Mouse (Mus musculus) neural tube, embryonic 10.5 days (tissue): ENCODE measurements around the gene Letm1.

Experiments used
- DNase-seq: peaks from one replicate; pipeline ENCODE4 v3.0.0-alpha.2; 2017; ENCODE audit warnings: low spot score; ENCODE audit errors: extremely low spot score

The Letm1 gene

DNA sequence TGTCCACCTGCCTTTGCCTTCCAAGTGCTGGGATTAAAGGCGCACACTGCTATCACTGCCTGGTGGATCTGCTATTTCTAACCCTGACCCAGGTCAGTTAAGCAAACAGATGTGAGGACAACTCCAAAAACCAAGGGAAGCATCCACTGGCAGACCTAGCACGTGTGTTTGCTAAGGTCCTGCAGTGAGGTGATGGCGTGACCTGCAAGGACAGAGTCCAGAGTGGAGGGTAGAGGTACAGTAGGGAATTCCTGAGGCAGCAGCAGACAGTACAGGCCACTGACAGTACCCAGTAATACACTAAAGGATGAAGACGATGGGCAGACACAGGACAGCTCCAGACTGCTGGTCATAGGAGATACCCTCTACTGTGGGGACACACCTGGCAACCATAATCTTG, 42.1 kb downstream of the Letm1 start:
- no peak for DNase-seq

- DNase-seq, result no peak
Measured at GRCm38 (mm10) chr5:33738341-33738740, 44.3 kb downstream of the Letm1 start.

DNA sequence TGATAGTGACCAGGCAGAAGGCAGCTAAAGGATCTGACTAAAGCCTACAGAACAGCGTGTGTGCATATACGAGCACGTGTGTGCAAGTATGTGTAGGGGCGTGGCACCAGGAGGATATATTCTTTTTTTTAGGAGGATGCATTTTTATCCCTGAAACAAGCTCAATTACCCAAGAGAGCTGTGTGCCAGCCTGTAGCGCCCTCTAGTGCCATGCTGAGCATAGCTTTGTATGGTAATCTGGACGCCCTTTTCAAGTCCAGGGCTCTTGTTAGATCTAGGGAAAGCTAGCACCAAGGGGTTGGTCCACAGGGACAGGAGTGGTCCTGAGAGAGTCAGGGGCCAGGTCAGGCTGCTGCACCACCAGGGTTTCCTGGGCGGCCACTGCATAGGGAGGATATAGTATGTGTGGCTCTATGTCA, 44.7 kb downstream of the Letm1 start:
- DNase-seq, result peak; percentile 80

DNA sequence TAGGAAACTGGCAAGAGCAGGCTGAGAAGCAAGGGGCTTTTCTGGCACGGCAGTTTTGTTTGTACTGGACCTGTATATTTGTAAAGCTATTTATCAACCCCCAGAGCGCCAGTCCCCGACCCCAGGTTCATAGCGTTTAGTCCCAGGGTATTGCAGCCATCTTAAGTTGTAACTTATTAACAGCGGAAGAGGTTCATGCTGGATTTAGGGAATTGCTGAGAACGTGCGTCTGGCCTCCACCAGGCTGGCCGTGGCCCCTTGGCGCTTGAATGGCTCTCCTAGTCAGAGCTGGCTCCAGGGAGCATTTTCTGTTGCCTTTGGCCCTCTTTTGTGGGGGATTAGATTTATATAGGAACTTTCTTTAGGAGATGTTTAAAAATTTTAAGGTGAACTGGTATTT, 46.4 kb downstream of the Letm1 start:
- no peak for DNase-seq

DNA sequence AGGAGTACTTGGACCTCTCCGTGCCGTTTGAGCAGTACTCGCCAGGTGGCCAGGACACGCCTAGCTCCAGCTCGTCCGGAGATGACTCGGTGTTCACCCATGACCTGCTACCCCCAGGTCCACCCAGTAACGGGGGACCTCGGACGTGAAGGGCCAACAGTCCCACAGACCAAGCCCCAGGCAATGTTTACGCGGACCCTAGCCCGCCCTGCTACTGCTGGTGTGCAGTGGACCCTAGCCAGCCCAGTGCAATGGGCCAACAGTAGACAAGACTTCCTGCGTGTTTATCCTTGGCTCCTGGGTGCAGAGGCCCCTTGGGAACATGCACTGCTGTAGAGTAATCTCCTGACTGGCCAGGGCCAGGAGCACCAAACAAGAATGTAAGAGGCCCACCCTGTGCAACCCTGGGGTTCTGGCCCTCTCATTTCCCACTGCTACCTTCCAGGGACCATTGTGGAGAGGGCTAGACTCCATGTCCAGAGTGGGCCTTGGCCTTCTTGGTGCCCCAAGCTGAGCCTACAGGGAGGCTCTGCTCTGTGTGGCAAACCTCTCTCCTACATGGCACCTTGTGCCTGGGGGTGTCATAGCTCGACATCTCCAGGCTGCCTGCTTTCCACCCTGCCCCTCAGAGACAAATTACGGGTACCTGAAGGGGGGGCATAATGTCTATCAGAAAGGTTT, 47.1 kb downstream of the Letm1 start:
- DNase-seq, result no peak

DNA sequence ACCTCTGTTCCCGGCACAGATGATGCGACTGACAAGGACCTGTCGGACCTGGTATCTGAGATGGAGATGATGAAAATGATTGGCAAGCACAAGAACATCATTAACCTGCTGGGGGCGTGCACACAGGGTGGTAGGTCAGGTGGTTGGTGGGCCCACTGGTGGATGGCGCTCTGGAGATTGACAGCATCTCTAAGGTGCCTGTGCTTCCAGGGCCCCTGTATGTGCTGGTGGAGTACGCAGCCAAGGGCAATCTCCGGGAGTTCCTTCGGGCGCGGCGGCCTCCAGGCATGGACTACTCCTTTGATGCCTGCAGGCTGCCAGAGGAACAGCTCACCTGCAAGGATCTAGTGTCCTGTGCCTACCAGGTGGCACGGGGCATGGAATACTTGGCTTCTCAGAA, 48.8 kb downstream of the Letm1 start:
- no peak for DNase-seq

DNA sequence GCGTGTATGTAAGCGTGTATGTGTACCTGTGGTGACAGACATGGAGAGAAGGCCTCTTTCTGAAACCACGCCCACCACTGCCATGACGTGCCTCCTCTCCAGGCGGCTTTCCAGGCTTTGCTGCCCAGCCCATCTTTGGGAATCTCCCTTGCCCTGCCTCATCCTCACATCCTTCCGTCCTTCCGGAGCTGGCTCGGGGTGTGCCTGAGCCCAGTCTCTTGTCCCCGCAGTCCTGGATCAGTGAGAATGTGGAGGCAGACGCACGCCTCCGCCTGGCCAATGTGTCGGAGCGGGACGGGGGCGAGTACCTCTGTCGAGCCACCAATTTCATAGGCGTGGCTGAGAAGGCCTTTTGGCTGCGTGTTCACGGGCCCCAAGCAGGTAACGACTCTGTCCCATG, 51.6 kb downstream of the Letm1 start:
- no peak for DNase-seq

- DNase-seq, result no peak
Measured at GRCm38 (mm10) chr5:33730516-33730915, 52.1 kb downstream of the Letm1 start.

DNA sequence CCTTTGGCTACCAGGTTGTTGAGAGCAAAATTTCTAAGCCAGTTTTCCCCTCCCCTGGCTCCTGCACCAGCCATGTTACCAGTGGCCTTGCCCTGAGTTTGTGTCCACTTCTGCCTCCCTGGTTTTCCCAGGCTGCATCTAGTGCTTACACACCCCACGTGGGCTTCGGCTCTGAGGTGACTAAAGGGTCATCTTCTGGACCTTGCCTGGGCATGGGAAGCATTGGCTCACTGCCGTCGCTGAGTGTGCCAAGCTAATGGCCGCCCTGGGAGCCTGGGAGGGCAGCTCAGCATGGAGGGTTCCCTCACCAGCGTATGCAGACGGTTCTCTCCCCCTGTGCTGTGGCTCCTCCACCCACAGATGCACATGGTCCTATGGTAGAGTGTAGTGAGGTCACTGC, 53.8 kb downstream of the Letm1 start:
- no peak for DNase-seq

GRCm38 (mm10) chr5:33726891-33727290, 55.7 kb downstream of the Letm1 start:
- DNase-seq, result no peak

DNA sequence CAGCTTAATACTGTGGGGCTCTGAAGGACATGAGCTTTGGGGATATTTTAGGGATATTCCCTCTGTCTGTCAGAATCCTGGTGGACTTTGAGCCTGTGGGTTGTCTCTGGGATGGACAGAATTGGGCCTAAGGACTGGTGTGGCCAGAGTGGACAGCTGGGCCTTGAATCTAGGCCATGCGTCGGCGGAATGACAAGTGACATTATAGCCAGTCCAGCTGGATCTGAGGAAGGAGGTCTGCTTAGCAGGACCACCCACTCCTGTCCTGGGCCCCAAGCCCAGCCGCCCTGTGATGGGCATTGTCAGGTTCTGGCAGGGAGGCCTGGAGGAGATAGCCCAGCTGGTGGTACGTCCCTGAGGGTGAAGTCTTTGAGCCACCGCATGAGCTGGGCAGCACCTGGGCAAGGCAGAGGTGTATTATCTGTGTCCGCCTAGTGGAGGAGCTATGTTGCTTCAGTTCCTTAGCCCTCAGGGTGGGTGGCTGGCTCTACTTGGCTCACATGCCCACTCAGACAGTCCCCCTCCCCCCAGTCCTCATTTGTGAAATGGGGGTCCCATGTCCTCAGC, 56.5 kb downstream of the Letm1 start:
- DNase-seq, result no peak

GRCm38 (mm10) chr5:33723641-33724465, 58.8 kb downstream of the Letm1 start:
- no peak for DNase-seq

DNA sequence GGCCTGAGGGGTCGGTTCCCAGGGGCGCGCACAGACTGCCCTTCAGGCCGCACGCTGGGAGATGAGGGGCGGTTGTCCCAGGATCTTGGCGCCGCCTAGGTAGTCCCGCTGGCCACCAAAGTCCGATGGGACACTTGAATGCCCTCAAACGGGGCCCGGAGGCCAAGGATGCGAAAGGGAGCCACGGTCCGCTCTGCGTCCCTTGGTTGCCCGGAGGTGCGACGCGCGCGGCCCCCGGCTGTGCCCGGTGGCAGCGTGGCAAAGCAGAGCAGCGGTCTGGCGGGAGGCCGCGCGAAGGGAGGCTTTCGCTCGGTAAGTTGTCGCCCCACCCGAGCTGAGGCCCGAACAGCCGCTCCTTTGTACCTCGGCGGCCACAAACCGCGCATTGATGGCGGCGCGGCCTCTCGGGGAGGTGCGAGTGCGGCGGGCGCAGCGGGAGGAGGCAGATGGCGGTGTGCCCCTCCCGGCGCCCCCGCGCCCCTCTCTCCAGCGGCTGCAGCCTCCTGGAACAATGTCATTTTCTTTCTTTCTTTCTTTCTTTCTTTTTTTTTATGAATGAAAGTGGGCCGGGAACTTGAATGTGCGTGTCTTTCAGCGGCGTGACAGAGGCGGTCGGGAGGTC, 59.5 kb downstream of the Letm1 start:
- peak; percentile 71 for DNase-seq

DNA sequence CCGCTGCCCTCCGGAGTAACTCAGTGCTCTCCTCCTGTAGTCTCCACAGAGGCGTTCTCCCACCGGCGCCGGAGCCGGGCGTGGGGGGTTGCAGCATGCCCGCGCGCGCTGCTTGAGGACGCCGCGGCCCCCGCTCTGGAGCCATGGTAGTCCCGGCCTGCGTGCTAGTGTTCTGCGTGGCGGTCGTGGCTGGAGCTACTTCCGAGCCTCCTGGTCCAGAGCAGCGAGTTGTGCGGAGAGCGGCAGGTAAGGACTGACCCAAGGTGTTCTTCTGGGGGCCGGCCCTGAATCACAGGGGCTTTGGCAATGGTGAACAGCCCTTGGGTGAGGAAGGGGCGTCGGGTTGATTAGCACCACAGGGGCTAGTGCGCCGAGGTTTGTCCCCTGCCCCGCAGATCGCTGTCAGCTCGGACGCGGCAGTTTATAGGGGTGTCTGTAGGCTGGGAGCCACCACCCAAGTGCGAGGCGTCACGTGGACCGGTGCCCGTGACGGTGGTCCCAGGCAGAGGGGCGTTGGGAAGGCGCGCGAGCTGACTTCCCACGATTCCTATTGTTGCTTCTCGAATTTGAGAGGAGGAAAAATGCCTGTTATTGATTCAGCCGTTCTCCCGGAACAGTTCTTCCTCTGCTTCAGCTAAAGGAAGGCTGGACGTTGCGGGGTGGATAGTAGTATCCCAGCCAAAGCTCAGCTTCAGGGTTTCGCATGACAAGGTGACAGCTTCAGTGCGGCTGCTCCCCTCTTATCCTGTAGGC, 60.2 kb downstream of the Letm1 start:
- peak; percentile 49 for DNase-seq

DNA sequence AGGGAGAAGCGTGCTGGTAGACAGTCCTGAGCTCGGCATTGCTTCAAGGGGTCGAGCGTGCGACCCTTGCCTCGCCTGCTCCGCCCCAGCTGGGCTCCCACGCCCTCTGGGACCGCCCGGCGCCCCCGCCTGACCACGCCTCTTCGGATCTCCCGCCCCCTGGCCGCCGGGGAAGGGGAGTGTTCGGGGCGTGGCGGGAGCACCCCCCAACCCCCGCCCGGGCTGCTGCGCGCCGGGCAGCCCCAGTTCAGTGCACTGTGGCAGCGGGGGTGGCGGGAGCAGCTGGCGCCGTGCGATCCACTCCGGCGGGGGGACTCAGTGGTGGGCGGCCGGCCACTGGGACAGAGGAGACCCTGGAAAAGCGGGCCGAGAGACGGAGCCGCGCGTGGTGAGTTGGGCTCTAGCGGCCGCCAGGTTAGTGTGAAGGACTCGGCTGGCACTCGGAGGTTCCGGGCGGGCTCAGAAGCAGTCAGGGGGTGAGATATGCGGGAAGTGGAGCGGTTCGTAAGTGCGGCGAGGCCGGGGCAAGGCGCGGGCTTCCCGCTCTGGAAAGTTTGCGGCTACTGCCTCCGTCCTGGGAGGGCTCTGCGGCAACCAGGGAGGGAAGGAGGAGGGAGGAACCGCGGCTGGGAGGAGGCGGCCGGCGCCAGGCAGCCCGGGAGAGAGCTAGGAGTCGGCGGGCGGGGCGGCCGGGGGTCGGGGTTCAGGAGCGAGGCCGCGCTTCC, 60.9 kb downstream of the Letm1 start, which contains the start of gene Fgfr3:
Fgfr3 (plus strand) TSS at position 134 of the 725 bp plus-strand sequence.
- peak; percentile 84 for DNase-seq

GRCm38 (mm10) chr5:33720852-33721490, 61.6 kb downstream of the Letm1 start:
- DNase-seq, result no peak

GRCm38 (mm10) chr5:33718460-33718859, 64.2 kb downstream of the Letm1 start:
- DNase-seq, result no peak

DNA sequence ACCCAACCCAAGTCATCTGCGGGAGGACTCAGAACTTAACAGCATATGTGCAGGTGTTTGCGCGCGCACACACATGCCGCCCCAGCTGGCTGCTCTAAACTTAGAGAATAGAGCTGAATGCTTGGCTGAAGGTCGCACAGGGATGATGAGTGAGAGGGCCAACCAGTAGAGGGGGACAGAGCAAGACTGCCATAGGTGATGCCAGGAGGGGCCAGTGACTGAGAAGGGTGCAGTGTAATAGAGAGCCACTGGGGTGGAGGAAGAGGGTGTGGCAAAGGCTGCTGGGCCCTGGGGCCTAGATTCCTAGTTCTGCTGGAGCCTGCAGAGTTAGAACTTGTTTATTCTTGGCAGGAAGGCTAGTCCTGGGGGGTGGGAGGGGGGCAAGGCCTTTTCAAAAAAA, 66.2 kb downstream of the Letm1 start:
- DNase-seq, result no peak

DNA sequence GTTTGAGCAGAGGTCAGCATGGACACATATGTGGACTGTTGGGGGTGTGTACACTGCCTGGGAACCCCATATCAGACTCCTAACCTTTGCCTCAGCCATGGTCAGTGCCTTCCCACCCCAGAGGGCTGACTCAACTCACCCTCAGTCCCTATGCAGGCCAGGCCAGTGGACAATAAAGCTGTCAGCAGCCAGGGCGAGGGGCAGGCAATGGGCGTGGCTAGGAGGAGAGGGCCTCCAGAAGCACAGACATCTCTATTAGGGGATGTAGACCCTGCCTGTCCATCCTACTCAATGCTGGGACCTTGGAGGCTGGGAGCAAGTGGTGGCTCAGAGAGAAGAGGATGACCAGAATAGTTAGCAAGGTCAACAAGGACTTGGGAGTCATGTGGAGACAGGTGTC, 67.4 kb downstream of the Letm1 start:
- no peak for DNase-seq

DNA sequence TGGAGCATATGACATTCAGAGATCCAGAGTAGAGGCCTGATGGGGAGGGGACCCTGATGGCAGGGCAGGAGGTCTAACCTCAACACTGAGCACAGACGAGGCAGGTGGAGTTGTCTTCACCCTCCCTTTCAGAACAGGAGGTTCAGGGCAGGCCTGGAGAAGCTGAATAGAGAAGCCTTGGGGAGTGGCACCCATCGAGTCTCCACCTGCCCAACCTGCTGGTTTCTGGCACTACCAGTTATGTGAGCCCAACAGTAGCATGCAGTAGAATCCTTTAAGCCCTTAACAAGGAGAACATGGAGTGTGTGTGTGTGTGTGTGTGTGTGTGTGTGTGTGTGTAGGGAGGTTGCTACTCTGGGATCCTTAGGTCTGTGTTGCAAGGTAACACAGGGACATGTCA, 70.1 kb downstream of the Letm1 start:
- DNase-seq, result no peak
